Mouse (Mus musculus) testis, adult 2 months (tissue): Measurements from ENCODE around the gene Dync2li1. TPM values are rescaled to one million over a fixed set of nuclear protein-coding genes. Genes with fewer than 3 reads are reported as not detected.
A peak's percentile ranks its signal among the peaks of the same experiment; 100 is the strongest.

Experiments used
- H3K27ac ChIP-seq: fragments of 200-500 bp; 2 replicates; pipeline ENCODE4 v1.5.1; 2012; ENCODE audit warnings: low read depth, low read length; ENCODE audit not compliant: control insufficient read depth, insufficient read depth
- H3K27me3 ChIP-seq: fragments of 200-500 bp; 2 replicates; pipeline ENCODE4 v1.6.1; 2012; ENCODE audit warnings: mild to moderate bottlenecking, low read length, moderate library complexity; ENCODE audit not compliant: control insufficient read depth, insufficient read depth
- H3K36me3 ChIP-seq: fragments of 200-500 bp; 2 replicates; pipeline ENCODE4 v1.6.1; 2012; ENCODE audit warnings: mild to moderate bottlenecking, low read length; ENCODE audit not compliant: control insufficient read depth, insufficient read depth
- H3K4me1 ChIP-seq: fragments of 200-500 bp; 2 replicates; pipeline ENCODE4 v1.6.1; 2012; ENCODE audit warnings: low read length; ENCODE audit not compliant: control insufficient read depth, insufficient read depth
- H3K4me3 ChIP-seq: fragments of 200-500 bp; 2 replicates; pipeline ENCODE4 v1.5.1; 2012; ENCODE audit warnings: low read depth, mild to moderate bottlenecking, low read length, moderate library complexity, mixed read lengths; ENCODE audit not compliant: control insufficient read depth
- CTCF ChIP-seq: fragments of 200-500 bp; IDR thresholded peaks from 2 replicates; pipeline ENCODE4 v1.5.1; 2012; ENCODE audit warnings: low read depth, mild to moderate bottlenecking, inconsistent platforms, low read length, moderate library complexity; ENCODE audit not compliant: control insufficient read depth, insufficient read depth, insufficient replicate concordance
- POLR2A ChIP-seq: fragments of 200-500 bp; IDR thresholded peaks from 2 replicates; pipeline ENCODE4 v1.6.1; 2012; ENCODE audit warnings: low read depth, mild to moderate bottlenecking, inconsistent platforms, low read length, moderate library complexity; ENCODE audit not compliant: control insufficient read depth
- polyA plus RNA-seq: library from polyadenylated mRNA; depleted of rRNA; stranded (reverse); fragments of >200 nt; gene quantifications from 2 replicates; pipeline ENCODE4 v1.2.3, GENCODE M21; 2012

The Dync2li1 gene
- polyA plus RNA-seq, 1 experiment, result 21.6 TPM

GRCm38 (mm10) chr17:84600051-84600983, 26.0 kb upstream of the Dync2li1 start:
- Histone ChIP-seq H3K4me3 (no peak overlapping the region), H3K36me3 (no peaks in the 10 kb centered on the region), H3K27ac (peak overlapping the region; percentile 76), H3K4me1 (no peaks in the 10 kb centered on the region), H3K27me3 (no peaks in the 10 kb centered on the region)
- TF ChIP-seq CTCF (no peak), POLR2A (no peak)

GRCm38 (mm10) chr17:84601805-84602204, 24.5 kb upstream of the Dync2li1 start:
- Histone ChIP-seq H3K36me3 (no peaks in the 10 kb centered on the region), H3K27ac (no peak overlapping the region), H3K4me1 (no peaks in the 10 kb centered on the region), H3K4me3 (no peak overlapping the region), H3K27me3 (no peaks in the 10 kb centered on the region)
- TF ChIP-seq CTCF, result no peak
- no peak for TF ChIP-seq POLR2A

- no peaks in the 10 kb centered on the region for H3K4me1 ChIP-seq
- H3K27ac ChIP-seq, result 0 out of 2 replicates have a peak overlapping the region, but pooled peaks have one; percentile 18
- H3K4me3 ChIP-seq, result no peak overlapping the region
- TF ChIP-seq POLR2A, result no peak
- no peak for TF ChIP-seq CTCF
- H3K27me3 ChIP-seq, result no peaks in the 10 kb centered on the region
- H3K36me3 ChIP-seq, result no peaks in the 10 kb centered on the region
These were observed 23.1 kb upstream of the Dync2li1 start for GRCm38 (mm10) chr17:84603202-84603627.

- no peak overlapping the region for H3K4me3 ChIP-seq
- peaks cover 4% of the 10 kb centered on the region for H3K4me1 ChIP-seq
- H3K27ac ChIP-seq, result no peak overlapping the region
- no peak for TF ChIP-seq CTCF
- no peak for TF ChIP-seq POLR2A
- H3K27me3 ChIP-seq, result no peaks in the 10 kb centered on the region
- no peaks in the 10 kb centered on the region for H3K36me3 ChIP-seq
These were observed 22.4 kb upstream of the Dync2li1 start for GRCm38 (mm10) chr17:84603709-84604420.

- Histone ChIP-seq H3K27me3 (no peaks in the 10 kb centered on the region), H3K27ac (no peak overlapping the region), H3K4me3 (no peak overlapping the region), H3K4me1 (peaks cover 4% of the 10 kb centered on the region), H3K36me3 (no peaks in the 10 kb centered on the region)
- no peak for TF ChIP-seq CTCF
- TF ChIP-seq POLR2A, result no peak
These were observed 19.3 kb upstream of the Dync2li1 start for GRCm38 (mm10) chr17:84606976-84607375.

- no peak for TF ChIP-seq POLR2A
- no peak for TF ChIP-seq CTCF
- no peaks in the 10 kb centered on the region for H3K27me3 ChIP-seq
- H3K36me3 ChIP-seq, result no peaks in the 10 kb centered on the region
- no peak overlapping the region for H3K4me3 ChIP-seq
- H3K27ac ChIP-seq, result no peak overlapping the region
- peaks cover 4% of the 10 kb centered on the region for H3K4me1 ChIP-seq
These were observed 18.7 kb upstream of the Dync2li1 start for GRCm38 (mm10) chr17:84607617-84608016.

GRCm38 (mm10) chr17:84608606-84609005, 17.7 kb upstream of the Dync2li1 start:
- Histone ChIP-seq H3K36me3 (no peaks in the 10 kb centered on the region), H3K4me1 (peaks cover 4% of the 10 kb centered on the region), H3K27me3 (no peaks in the 10 kb centered on the region), H3K27ac (peak overlapping the region; percentile 54), H3K4me3 (no peak overlapping the region)
- TF ChIP-seq CTCF (no peak), POLR2A (no peak)
